18 mouse cellular contexts compared by ENCODE assay signal in genomic region chr5:92130040-92130682, GRCm38 (mm10). TPM values are rescaled to one million over a fixed set of nuclear protein-coding genes. Genes with fewer than 3 reads are reported as not detected.
DNase-seq lines count a peak whose midpoint lies in the region; ATAC-seq and TF ChIP-seq lines count a peak whose summit lies in the region.
"Had no signal": no experiment of that assay in that cellular context is flagged by ENCODE, and none has a peak within 500 bp of the region (broad histone marks: within the 10 kb centered on the region; RNA-seq: fewer than 3 reads in every experiment).

No protein-coding gene starts in this region.

- no peak overlapping the region for H3K4me3 ChIP-seq in liver, adult 2 months (ENCODE audit: insufficient read depth, low read depth, low read length)
- no peak overlapping the region for H3K4me3 ChIP-seq in liver, embryonic 11.5 days (ENCODE audit: low read depth, low read length)
- no peak overlapping the region for H3K4me3 ChIP-seq in MEL (ENCODE audit: control insufficient read depth in 1 of 2, insufficient read depth in 1 of 2, low read depth in 2 of 2, low read length in 2 of 2)
- peak overlapping the region; percentile 64; the same call in 1 of the 2 replicates for H3K4me3 ChIP-seq in liver, embryonic 15.5 days (replicated peaks)
- H3K4me3 ChIP-seq in intestine, embryonic 15.5 days (replicated peaks): no peak overlapping the region
- H3K4me3 ChIP-seq: limb, embryonic 15.5 days; midbrain, embryonic 10.5 days had no signal

- peak; percentile 75 to 91 for TF ChIP-seq EP300 in MEL (IDR thresholded peaks at IDR 0.05; ENCODE audit: low read depth in 1 of 2, low read length in 2 of 2)

- H3K36me3 ChIP-seq in liver, adult 2 months (ENCODE audit: control insufficient read depth, insufficient read depth, low read length): no peaks in the 10 kb centered on the region
- H3K36me3 ChIP-seq in liver, embryonic 11.5 days (ENCODE audit: control insufficient read depth, insufficient read depth, low read length): no peaks in the 10 kb centered on the region
- H3K36me3 ChIP-seq in MEL (ENCODE audit: control insufficient read depth in 1 of 2, insufficient read depth in 2 of 2, low read length in 2 of 2): peaks cover 0 to 22% of the 10 kb centered on the region in 2 experiments; a peak in 2 of 4 replicates
- H3K36me3 ChIP-seq in liver, embryonic 15.5 days (replicated peaks): peaks cover 20% of the 10 kb centered on the region
- H3K36me3 ChIP-seq in intestine, embryonic 15.5 days: no peaks in the 10 kb centered on the region
- H3K36me3 ChIP-seq: limb, embryonic 15.5 days had no signal

- DNase-seq in liver, adult 2 months (ENCODE audit: extremely low read depth, low read depth, low spot score): no peak
- no peak for DNase-seq in liver, embryonic 11.5 days (ENCODE audit: low spot score)
- DNase-seq in ES-CJ7 (ENCODE audit: low read depth, low spot score) (peak; percentile 51), MEL (ENCODE audit: low read depth, low spot score) (peak; percentile 74)
- DNase-seq in adrenal gland, adult 18-20 months (ENCODE audit: low spot score in 2 of 2): no peak
- DNase-seq: adrenal gland, adult 8-10 months; cerebellum, adult 11 months; heart, postnatal 4 days; kidney, adult 8-10 months; kidney, postnatal 36 days; lung, postnatal 36 days; right cerebral cortex, postnatal 4 days; thymus, adult 18-20 months had no signal

- no peak overlapping the region for H3K9ac ChIP-seq in liver, adult 2 months (ENCODE audit: low read depth, low read length)
- H3K9ac ChIP-seq in liver, embryonic 11.5 days (ENCODE audit: low read depth, low read length): no peak overlapping the region
- H3K9ac ChIP-seq in MEL (ENCODE audit: control insufficient read depth, low read depth, low read length, poor library complexity, severe bottlenecking): no peak overlapping the region
- H3K9ac ChIP-seq in liver, embryonic 15.5 days: no peak overlapping the region
- no peak overlapping the region for H3K9ac ChIP-seq in intestine, embryonic 15.5 days
- H3K9ac ChIP-seq: limb, embryonic 15.5 days had no signal

- no peaks in the 10 kb centered on the region for H3K27me3 ChIP-seq in liver, adult 2 months (ENCODE audit: control insufficient read depth, insufficient read depth, low read length)
- no peaks in the 10 kb centered on the region for H3K27me3 ChIP-seq in liver, embryonic 11.5 days (replicated peaks; ENCODE audit: control insufficient read depth, insufficient read depth, low read length)
- no peaks in the 10 kb centered on the region for H3K27me3 ChIP-seq in MEL (ENCODE audit: control insufficient read depth in 1 of 2, insufficient read depth in 2 of 2, low read length in 2 of 2)
- H3K27me3 ChIP-seq in liver, embryonic 15.5 days: no peaks in the 10 kb centered on the region
- no peaks in the 10 kb centered on the region for H3K27me3 ChIP-seq in intestine, embryonic 15.5 days (replicated peaks)
- H3K27me3 ChIP-seq: limb, embryonic 15.5 days had no signal

- TF ChIP-seq POLR2A in liver, adult 2 months (IDR thresholded peaks at IDR 0.05; ENCODE audit: extremely low read depth, insufficient read depth, low read length): no peak
- TF ChIP-seq POLR2A in MEL (IDR thresholded peaks at IDR 0.05; ENCODE audit: control insufficient read depth in 1 of 2, insufficient read depth in 1 of 2, low read depth in 1 of 2, low read length in 2 of 2, poor library complexity in 1 of 2): no peak

- 91% methylated on average over 6 of the region's 6 CpGs for WGBS in liver, adult 2 months
- WGBS in liver, embryonic 11.5 days: 87% methylated on average over 6 of the region's 6 CpGs
- WGBS in liver, embryonic 15.5 days (ENCODE audit: insufficient replicate concordance): 79% methylated on average over 6 of the region's 6 CpGs
- WGBS in intestine, embryonic 15.5 days: 91% methylated on average over 6 of the region's 6 CpGs

- ATAC-seq in liver, embryonic 11.5 days (replicated peaks; ENCODE audit: low FRiP score): no peak
- no peak for ATAC-seq in liver, embryonic 15.5 days (ENCODE audit: insufficient read depth)
- no peak for ATAC-seq in intestine, embryonic 15.5 days
- ATAC-seq: forebrain, embryonic 14.5 days had no signal

- no peaks in the 10 kb centered on the region for H3K9me3 ChIP-seq in liver, embryonic 11.5 days (ENCODE audit: control insufficient read depth, low read length)
- H3K9me3 ChIP-seq in MEL (replicated peaks; ENCODE audit: insufficient read depth, low read length): no peaks in the 10 kb centered on the region
- H3K9me3 ChIP-seq in liver, embryonic 15.5 days (replicated peaks): no peaks in the 10 kb centered on the region
- no peaks in the 10 kb centered on the region for H3K9me3 ChIP-seq in intestine, embryonic 15.5 days
- H3K9me3 ChIP-seq: limb, embryonic 15.5 days; midbrain, embryonic 10.5 days had no signal

- no peak overlapping the region for H3K27ac ChIP-seq in liver, adult 2 months (replicated peaks; ENCODE audit: insufficient read depth, low read depth, low read length)
- no peak overlapping the region for H3K27ac ChIP-seq in liver, embryonic 11.5 days (ENCODE audit: low read depth, low read length)
- peak overlapping the region; percentile 94; the same call in 1 of the 2 replicates for H3K27ac ChIP-seq in MEL (ENCODE audit: control insufficient read depth, low read depth, low read length)
- no peak overlapping the region for H3K27ac ChIP-seq in liver, embryonic 15.5 days (replicated peaks)
- no peak overlapping the region for H3K27ac ChIP-seq in intestine, embryonic 15.5 days
- H3K27ac ChIP-seq: limb, embryonic 15.5 days; midbrain, embryonic 10.5 days had no signal

- no peak; the same call in 1 of the 2 replicates for TF ChIP-seq RAD21 in MEL (IDR thresholded peaks at IDR 0.05; ENCODE audit: low read depth, low read length)

- H3K4me1 ChIP-seq in liver, adult 2 months (ENCODE audit: control insufficient read depth, insufficient read depth, low read length): peaks cover 2% of the 10 kb centered on the region; the same call in 1 of the 2 replicates
- peaks cover 21% of the 10 kb centered on the region for H3K4me1 ChIP-seq in liver, embryonic 11.5 days (replicated peaks; ENCODE audit: control insufficient read depth, insufficient read depth, low read length)
- H3K4me1 ChIP-seq in MEL (ENCODE audit: control insufficient read depth in 1 of 2, insufficient read depth in 2 of 2, low read length in 2 of 2): peaks cover 14 to 30% of the 10 kb centered on the region in 2 experiments
- H3K4me1 ChIP-seq in liver, embryonic 15.5 days (replicated peaks): peaks cover 69% of the 10 kb centered on the region
- H3K4me1 ChIP-seq in intestine, embryonic 15.5 days (replicated peaks): peaks cover 10% of the 10 kb centered on the region; the same call in 1 of the 2 replicates

- no peak overlapping the region for H3K4me2 ChIP-seq in liver, embryonic 11.5 days
- H3K4me2 ChIP-seq in liver, embryonic 15.5 days: peak overlapping the region; percentile 74; the same call in 1 of the 2 replicates
- no peak overlapping the region for H3K4me2 ChIP-seq in intestine, embryonic 15.5 days (replicated peaks)
- H3K4me2 ChIP-seq: limb, embryonic 15.5 days had no signal

- peak; percentile 15; the same call in 1 of the 2 replicates for TF ChIP-seq CTCF in liver, adult 2 months (IDR thresholded peaks at IDR 0.05; ENCODE audit: low read depth, low read length)
- peak; percentile 43 to 54 (median 46) for TF ChIP-seq CTCF in MEL (IDR thresholded peaks at IDR 0.05 in 2 of 3, conservative IDR thresholded peaks at IDR 0.05 in 1 of 3; ENCODE audit: control insufficient read depth in 1 of 3, insufficient read depth in 1 of 3, low read depth in 2 of 3, low read length in 3 of 3, poor library complexity in 1 of 3, severe bottlenecking in 1 of 3)

- no peaks in the 10 kb centered on the region for H3K79me2 ChIP-seq in liver, adult 2 months (ENCODE audit: control insufficient read depth, insufficient read depth, low read length)
- H3K79me2 ChIP-seq in MEL (ENCODE audit: control insufficient read depth, insufficient read depth, low read length, poor library complexity): peaks cover 11% of the 10 kb centered on the region

TF ChIP-seq in MEL, 35 proteins besides CTCF, POLR2A, EP300 and RAD21 (continues in another document):
- TF ChIP-seq SIN3A (IDR thresholded peaks at IDR 0.05; ENCODE audit: low read length) (peak; percentile 89), KAT2A (conservative IDR thresholded peaks at IDR 0.05; ENCODE audit: low read depth, low read length) (peak; percentile 15; the same call in 1 of the 2 replicates), POLR2AphosphoS2 (IDR thresholded peaks at IDR 0.05; ENCODE audit: low read length) (no peak), HCFC1 (IDR thresholded peaks at IDR 0.05; ENCODE audit: low read depth, low read length) (peak; percentile 45; the same call in 1 of the 2 replicates), TCF12 (IDR thresholded peaks at IDR 0.05; ENCODE audit: low read depth, low read length) (peak; percentile 63), ZMIZ1 (IDR thresholded peaks at IDR 0.05; ENCODE audit: low read depth, low read length) (no peak), ETS1 (IDR thresholded peaks at IDR 0.05; ENCODE audit: low read depth, low read length) (peak; percentile 89), MYC (IDR thresholded peaks at IDR 0.05; ENCODE audit: low read depth, low read length) (peak; percentile 51; the same call in 1 of the 2 replicates), NELFE (IDR thresholded peaks at IDR 0.05; ENCODE audit: low read depth, low read length) (no peak)

RNA-seq across cellular contexts. Expression of gene Uso1, which starts 7.6 kb away (rescaled TPM):
- 44.7 and 46.6 TPM in 2 replicates for total RNA-seq in liver, adult 2 months (2014; rRNA removed)
- 20.4 and 22.2 TPM in 2 replicates for polyA plus RNA-seq in liver, adult 2 months (2012; rRNA removed)
- polyA plus RNA-seq in liver, embryonic 11.5 days (2014; fragmentation: Nextera tagmentation; extraction: Ambion mirVana): 24.1 and 26.9 TPM in 2 replicates
- 22.1 and 26.0 TPM in 2 replicates for total RNA-seq in MEL (2012; rRNA removed)
- 10 to 100 TPM; 62.0 to 69.1 TPM for polyA plus RNA-seq in MEL (2012; ENCODE audit: insufficient read depth in 1 of 2, insufficient read length in 2 of 2, low read depth in 1 of 2, low replicate concordance in 2 of 2, missing spikeins in 1 of 2)
- polyA plus RNA-seq in liver, embryonic 15.5 days (2015; fragmentation: Nextera tagmentation; extraction: Ambion mirVana): 20.2 and 20.4 TPM in 2 replicates
- 42.4 and 45.9 TPM in 2 replicates for polyA plus RNA-seq in intestine, embryonic 15.5 days (2015; fragmentation: Nextera tagmentation; extraction: Ambion mirVana)
- total RNA-seq in adrenal gland, adult 18-20 months (2021): 10 to 100 TPM; 81.8 to 98.8 TPM

RNA-seq across cellular contexts. Expression of gene G3bp2, which starts 46.6 kb away (rescaled TPM):
- total RNA-seq in liver, adult 2 months (2014; rRNA removed): 29.5 and 37.3 TPM in 2 replicates
- polyA plus RNA-seq in liver, adult 2 months (2012; rRNA removed): 11.3 and 12.1 TPM in 2 replicates
- polyA plus RNA-seq in liver, embryonic 11.5 days (2014; fragmentation: Nextera tagmentation; extraction: Ambion mirVana): 127 and 143 TPM in 2 replicates
- total RNA-seq in MEL (2012; rRNA removed): 42.8 and 49.0 TPM in 2 replicates
- 100 to 1,000 TPM in 1 of 2 experiments, 10 to 100 TPM in 1; 65.5 to 177 TPM for polyA plus RNA-seq in MEL (2012; ENCODE audit: insufficient read depth in 1 of 2, insufficient read length in 2 of 2, low read depth in 1 of 2, low replicate concordance in 2 of 2, missing spikeins in 1 of 2)
- polyA plus RNA-seq in liver, embryonic 15.5 days (2015; fragmentation: Nextera tagmentation; extraction: Ambion mirVana): 42.8 and 50.1 TPM in 2 replicates
- 162 and 195 TPM in 2 replicates for polyA plus RNA-seq in intestine, embryonic 15.5 days (2015; fragmentation: Nextera tagmentation; extraction: Ambion mirVana)
- 100 to 1,000 TPM; 117 to 135 TPM for total RNA-seq in adrenal gland, adult 18-20 months (2021)

Comparison
In these comparisons a context has a peak if more than half of its experiments do, and no peak if none do; other contexts are left out.
1. DNase-seq: peak in ES-CJ7 (single experiment) and MEL (single experiment); none in liver, adult 2 months (single experiment), liver, embryonic 11.5 days (single experiment) and adrenal gland, adult 18-20 months (0 of 2).